Mouse (Mus musculus) heart, embryonic 11.5 days (tissue): ENCODE results near the gene Chil1. TPM values are rescaled to one million over a fixed set of nuclear protein-coding genes. Genes with fewer than 3 reads are reported as not detected.

ENCODE experiments used
- ATAC-seq: fragments of 200-750 bp; cut with Nextera tagmentation; replicated peaks from 2 replicates; pipeline ENCODE4 v1.8.0; 2017; ENCODE audit warnings: moderate library complexity; ENCODE audit not compliant: insufficient number of reproducible peaks, low FRiP score, low TSS enrichment
- H3K27ac ChIP-seq: fragments of 300-500 bp; sonication (generic); 2 replicates; pipeline ENCODE4 v1.5.1; 2014; ENCODE audit warnings: mild to moderate bottlenecking, low read depth, low read length
- H3K27me3 ChIP-seq: fragments of 300-500 bp; sonication (generic); 2 replicates; pipeline ENCODE4 v1.6.1; 2014; ENCODE audit warnings: mild to moderate bottlenecking, low read length, mixed read lengths; ENCODE audit not compliant: control insufficient read depth, insufficient read depth
- H3K36me3 ChIP-seq: fragments of 300-500 bp; sonication (generic); 2 replicates; pipeline ENCODE4 v1.6.1; 2014; ENCODE audit warnings: mild to moderate bottlenecking, low read length, moderate library complexity, mixed read lengths; ENCODE audit not compliant: control insufficient read depth, insufficient read depth
- H3K4me1 ChIP-seq: fragments of 300-500 bp; sonication (generic); 2 replicates; pipeline ENCODE4 v1.6.1; 2014; ENCODE audit warnings: low read length; ENCODE audit not compliant: control insufficient read depth, insufficient read depth
- H3K4me2 ChIP-seq: fragments of 300-500 bp; sonication (generic); 2 replicates; pipeline ENCODE4 v1.6.1; 2014; ENCODE audit warnings: mild to moderate bottlenecking, moderate library complexity
- H3K4me3 ChIP-seq: fragments of 300-500 bp; sonication (generic); 2 replicates; pipeline ENCODE4 v1.5.1; 2014; ENCODE audit warnings: low read depth, low read length
- H3K9ac ChIP-seq: fragments of 300-500 bp; sonication (generic); 2 replicates; pipeline ENCODE4 v1.6.1; 2014; ENCODE audit warnings: mild to moderate bottlenecking, low read depth, low read length, moderate library complexity
- H3K9me3 ChIP-seq: fragments of 300-500 bp; sonication (generic); replicated peaks from 2 replicates; pipeline ENCODE4 v1.6.1; 2016; ENCODE audit warnings: low read length; ENCODE audit not compliant: control insufficient read depth
- WGBS: fragments of 180-500 bp; shearing (Covaris S2); extraction: QIAGEN DNeasy Blood & Tissue Kit; methylation state at CpG from one replicate; pipeline ENCODE4 v1.1.7; 2014; ENCODE audit not compliant: insufficient replicate concordance; 5-methylcytosine and 5-hydroxymethylcytosine counted together
- polyA plus RNA-seq: library from polyadenylated mRNA; unstranded; fragments of >200 nt; fragmentation: Nextera tagmentation; extraction: Ambion mirVana; gene quantifications from 2 replicates; pipeline ENCODE4 v1.2.1, GENCODE M21; 2014

Gene Chil1
- polyA plus RNA-seq: 1.5 and 1.9 TPM in 2 replicates

GRCm38 (mm10) chr1:134182025-134182424 is at the start of gene Chil1:
TSS of gene Chil1 (plus strand) at chr1:134182176.
- Histone ChIP-seq H3K27ac (no peak within 1 kb of the TSS), H3K36me3 (no peaks in the 10 kb centered on the region), H3K9me3 (no peaks in the 10 kb centered on the region), H3K9ac (no peak within 1 kb of the TSS), H3K27me3 (no peaks in the 10 kb centered on the region), H3K4me3 (no peak within 1 kb of the TSS), H3K4me2 (no peak within 1 kb of the TSS), H3K4me1 (peaks cover 4% of the 10 kb centered on the region; the same call in 1 of the 2 replicates)
- 64% methylated on average over 4 of the region's 4 CpGs for WGBS
- no peak for ATAC-seq

- Histone ChIP-seq H3K27ac (no peak overlapping the region), H3K4me2 (no peak overlapping the region), H3K4me1 (no peaks in the 10 kb centered on the region), H3K9ac (no peak overlapping the region), H3K9me3 (no peaks in the 10 kb centered on the region), H3K27me3 (no peaks in the 10 kb centered on the region), H3K4me3 (no peak overlapping the region), H3K36me3 (no peaks in the 10 kb centered on the region)
- no peak for ATAC-seq
- WGBS: 62% methylated on average over 11 of the region's 11 CpGs
These were observed 48.7 kb upstream of the Chil1 start for GRCm38 (mm10) chr1:134133316-134133715.

GRCm38 (mm10) chr1:134136351-134136750 is 45.6 kb upstream of the Chil1 start:
- Histone ChIP-seq H3K9me3 (no peaks in the 10 kb centered on the region), H3K27ac (no peak overlapping the region), H3K4me3 (no peak overlapping the region), H3K36me3 (no peaks in the 10 kb centered on the region), H3K27me3 (no peaks in the 10 kb centered on the region), H3K4me2 (no peak overlapping the region), H3K9ac (no peak overlapping the region), H3K4me1 (no peaks in the 10 kb centered on the region)
- WGBS: 50% methylated on average over 3 of the region's 3 CpGs
- ATAC-seq: no peak

GRCm38 (mm10) chr1:134138424-134138823 is 43.6 kb upstream of the Chil1 start:
- Histone ChIP-seq H3K36me3 (no peaks in the 10 kb centered on the region), H3K4me1 (no peaks in the 10 kb centered on the region), H3K4me2 (no peak overlapping the region), H3K9ac (no peak overlapping the region), H3K4me3 (no peak overlapping the region), H3K27ac (no peak overlapping the region), H3K9me3 (no peaks in the 10 kb centered on the region), H3K27me3 (no peaks in the 10 kb centered on the region)
- no peak for ATAC-seq
- WGBS: 81% methylated on average over 9 of the region's 9 CpGs

GRCm38 (mm10) chr1:134142363-134142794 is 39.6 kb upstream of the Chil1 start:
- Histone ChIP-seq H3K9me3 (no peaks in the 10 kb centered on the region), H3K4me2 (no peak overlapping the region), H3K9ac (no peak overlapping the region), H3K27me3 (no peaks in the 10 kb centered on the region), H3K4me3 (no peak overlapping the region), H3K27ac (no peak overlapping the region), H3K36me3 (no peaks in the 10 kb centered on the region), H3K4me1 (no peaks in the 10 kb centered on the region)
- 65% methylated on average over 4 of the region's 4 CpGs for WGBS
- no peak for ATAC-seq

- Histone ChIP-seq H3K4me1 (no peaks in the 10 kb centered on the region), H3K9me3 (no peaks in the 10 kb centered on the region), H3K27ac (no peak overlapping the region), H3K27me3 (no peaks in the 10 kb centered on the region), H3K36me3 (no peaks in the 10 kb centered on the region), H3K9ac (no peak overlapping the region), H3K4me2 (no peak overlapping the region), H3K4me3 (no peak overlapping the region)
- no peak for ATAC-seq
- 71% methylated on average over 8 of the region's 8 CpGs for WGBS
These were observed 35.9 kb upstream of the Chil1 start for GRCm38 (mm10) chr1:134146066-134146465.

- WGBS: 46% methylated on average over 8 of the region's 8 CpGs
- Histone ChIP-seq H3K9ac (no peak overlapping the region), H3K27me3 (no peaks in the 10 kb centered on the region)
These were observed 31.9 kb upstream of the Chil1 start for GRCm38 (mm10) chr1:134150076-134150475.

GRCm38 (mm10) chr1:134150745-134151144 is 31.2 kb upstream of the Chil1 start:
- H3K27ac ChIP-seq: no peak overlapping the region
- H3K36me3 ChIP-seq: no peaks in the 10 kb centered on the region
- no peak for ATAC-seq
- H3K9ac ChIP-seq: no peak overlapping the region
- WGBS: 82% methylated on average over 9 of the region's 9 CpGs
- peaks cover 3% of the 10 kb centered on the region; the same call in 1 of the 2 replicates for H3K9me3 ChIP-seq
- H3K4me2 ChIP-seq: no peak overlapping the region
- H3K27me3 ChIP-seq: no peaks in the 10 kb centered on the region
- H3K4me1 ChIP-seq: peaks cover 6% of the 10 kb centered on the region
- no peak overlapping the region for H3K4me3 ChIP-seq

More at GRCm38 (mm10) chr1:134150076-134150475, 31.9 kb upstream of the Chil1 start:
- H3K9me3 ChIP-seq: peaks cover 3% of the 10 kb centered on the region; the same call in 1 of the 2 replicates
- H3K36me3 ChIP-seq: no peaks in the 10 kb centered on the region
- H3K27ac ChIP-seq: no peak overlapping the region
- H3K4me2 ChIP-seq: no peak overlapping the region
- ATAC-seq: 0 out of 2 replicates have a peak, but pooled peaks have one; percentile 27
- H3K4me1 ChIP-seq: peaks cover 6% of the 10 kb centered on the region
- no peak overlapping the region for H3K4me3 ChIP-seq
